Mouse (Mus musculus): ENCODE measurements around the gene Bfsp2.

The Bfsp2 gene

GRCm38 (mm10) chr9:103383576-103383975 is 96.6 kb downstream of the Bfsp2 start:
- no peak for DNase-seq (ENCODE audit: low read depth, low spot score)

DNA sequence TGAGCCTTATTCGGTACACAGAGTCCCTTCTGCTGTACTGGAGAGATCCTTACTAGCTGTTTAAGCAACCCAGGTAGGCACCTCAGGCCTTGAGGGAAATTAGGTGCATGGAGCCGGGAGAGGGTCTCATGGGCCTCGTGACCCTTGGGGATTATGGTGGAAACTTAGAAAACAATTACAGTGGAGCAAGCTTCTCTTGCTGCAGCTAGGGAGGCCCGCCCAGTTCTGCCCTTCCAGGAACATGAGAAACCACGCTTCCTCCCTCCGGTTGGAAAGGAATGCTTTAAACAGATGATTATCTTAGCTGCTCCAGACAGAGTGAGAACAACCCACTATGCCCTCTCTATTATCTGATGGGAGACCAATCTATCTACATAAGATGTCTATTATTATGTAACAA is 97.2 kb downstream of the Bfsp2 start:
- DNase-seq (ENCODE audit: low read depth, low spot score) = no peak

DNA sequence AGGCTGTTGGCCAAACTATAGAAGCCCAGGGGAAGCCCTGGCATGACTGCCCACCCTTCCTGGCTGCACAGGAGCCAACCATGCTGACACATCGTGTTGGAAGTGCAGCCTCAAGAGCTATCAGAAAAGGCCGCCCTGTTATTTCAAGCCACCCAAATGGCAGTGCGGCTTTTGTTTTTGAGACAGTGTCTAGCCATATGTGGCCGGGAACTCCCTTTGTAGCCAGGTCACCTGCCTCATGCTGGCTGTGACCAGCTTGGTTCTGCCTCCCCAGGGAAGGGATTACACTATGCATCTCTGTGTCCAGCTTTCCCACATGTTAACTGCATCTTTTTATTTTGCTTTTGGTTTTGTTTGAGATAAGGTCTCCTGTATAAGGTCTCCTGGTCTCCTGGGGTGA is 99.7 kb downstream of the Bfsp2 start:
- DNase-seq (ENCODE audit: low read depth, low spot score) = no peak

DNA sequence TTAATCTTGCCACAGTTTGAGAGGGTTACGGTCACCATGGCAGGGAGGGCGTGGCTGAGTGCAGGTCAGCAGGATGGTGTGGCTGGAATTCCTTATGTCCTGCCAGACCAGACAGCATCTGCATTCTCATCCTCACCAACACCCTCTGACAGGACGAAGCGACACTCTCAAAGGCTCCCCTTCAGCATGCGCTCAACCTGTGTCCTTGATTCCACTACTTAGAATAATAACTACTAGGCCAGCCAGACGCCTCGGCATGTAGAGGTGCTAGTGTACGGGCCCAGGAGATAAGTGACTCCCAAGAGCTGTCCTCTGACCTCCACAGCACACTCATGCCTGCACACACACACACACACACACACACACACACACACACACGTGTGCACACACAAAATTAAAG is 101.0 kb downstream of the Bfsp2 start:
- DNase-seq (ENCODE audit: low read depth, low spot score) = no peak

DNA sequence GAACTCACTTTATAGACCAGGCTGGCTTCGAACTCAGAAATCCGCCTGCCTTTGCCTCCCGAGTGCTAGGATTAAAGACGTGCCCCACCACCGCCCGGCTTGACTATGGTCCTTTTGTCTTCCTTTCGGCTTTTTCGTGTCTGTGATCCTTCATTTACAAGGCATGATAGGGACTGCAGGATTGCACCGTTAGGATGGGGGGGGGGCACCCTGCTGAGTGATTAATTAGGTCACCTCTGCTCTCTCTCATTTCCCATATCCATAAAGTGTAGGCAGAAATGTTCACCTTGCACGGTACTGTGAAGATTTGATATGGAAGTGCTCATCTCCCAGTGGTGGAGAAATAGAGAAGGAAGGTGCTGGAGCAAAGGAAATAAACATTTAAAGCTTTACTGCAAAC is 101.5 kb downstream of the Bfsp2 start:
- DNase-seq (ENCODE audit: low read depth, low spot score) = no peak

DNA sequence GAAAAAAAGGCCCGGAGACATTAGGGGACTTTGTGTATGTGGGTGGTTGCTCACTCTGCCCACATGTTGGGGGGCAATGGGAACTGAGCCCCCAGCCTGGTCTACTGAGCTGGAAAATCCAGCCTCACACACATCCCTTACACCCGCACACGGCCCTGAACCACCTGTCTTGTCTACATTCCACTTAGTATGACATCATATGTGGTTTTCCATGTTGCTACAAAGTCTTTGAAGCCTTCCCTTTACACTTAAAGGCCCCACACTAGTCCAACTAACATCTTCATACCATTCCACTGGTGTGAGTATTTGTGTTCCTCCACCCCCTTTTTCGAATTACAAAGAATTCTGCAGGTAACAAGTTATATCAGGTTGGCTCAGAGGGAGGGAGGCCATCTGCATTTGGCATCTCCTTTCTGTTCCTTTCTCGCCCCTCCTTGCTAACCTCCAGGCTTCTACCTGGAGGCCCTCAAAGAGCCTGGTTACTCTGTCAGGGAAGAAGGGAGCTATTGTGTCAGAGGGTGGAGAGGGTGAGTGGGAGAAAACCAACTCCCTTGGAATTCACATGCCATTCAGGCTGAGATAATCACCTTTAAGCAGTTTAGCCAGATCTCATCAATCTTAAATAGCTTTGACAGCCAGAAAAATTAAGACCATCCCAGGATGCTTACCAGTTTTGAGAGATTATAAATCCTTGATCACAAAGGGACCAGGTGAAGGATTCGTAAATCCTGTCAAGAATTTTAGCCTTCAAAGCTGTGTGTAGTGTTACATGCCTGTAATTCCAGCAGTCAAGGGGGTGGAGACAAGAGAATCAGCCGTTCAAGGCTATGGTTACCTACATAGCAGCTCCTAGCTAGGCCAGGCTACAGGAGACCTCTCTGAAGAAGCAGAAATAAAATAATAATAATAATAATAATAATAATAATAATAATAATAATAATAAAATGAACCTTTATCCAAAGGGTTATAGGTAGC is 103.6 kb downstream of the Bfsp2 start:
- DNase-seq (ENCODE audit: low read depth, low spot score) = no peak
